Mouse (Mus musculus) midbrain, embryonic 14.5 days (tissue): Measurements from ENCODE around the gene Ccdc136. TPM values are rescaled to one million over a fixed set of nuclear protein-coding genes. Genes with fewer than 3 reads are reported as not detected.

Source experiments
- ATAC-seq: fragments of 200-750 bp; cut with Nextera tagmentation; 2 replicates; pipeline ENCODE4 v1.8.0; 2017; ENCODE audit warnings: moderate number of reproducible peaks, moderate library complexity; ENCODE audit not compliant: low FRiP score, low TSS enrichment
- DNase-seq: peaks from one replicate; pipeline ENCODE4 v3.0.0-alpha.2; 2015
- H3K27ac ChIP-seq: fragments of 300-500 bp; sonication (generic); replicated peaks from 2 replicates; pipeline ENCODE4 v1.5.1; 2014; ENCODE audit warnings: mild to moderate bottlenecking, low read depth, low read length, moderate library complexity
- H3K27me3 ChIP-seq: fragments of 300-500 bp; sonication (generic); 2 replicates; pipeline ENCODE4 v1.6.1; 2014; ENCODE audit warnings: low read length, control low read depth, mixed read lengths; ENCODE audit not compliant: control insufficient read depth, insufficient read depth
- H3K36me3 ChIP-seq: fragments of 300-500 bp; sonication (generic); 2 replicates; pipeline ENCODE4 v1.6.1; 2014; ENCODE audit warnings: low read length, control low read depth; ENCODE audit not compliant: control insufficient read depth, insufficient read depth
- H3K4me1 ChIP-seq: fragments of 300-500 bp; sonication (generic); 2 replicates; pipeline ENCODE4 v1.6.1; 2014; ENCODE audit warnings: mild to moderate bottlenecking, antibody characterized with exemption, low read length, control low read depth; ENCODE audit not compliant: control insufficient read depth, insufficient read depth
- H3K4me2 ChIP-seq: fragments of 300-500 bp; sonication (generic); 2 replicates; pipeline ENCODE4 v1.6.1; 2014; ENCODE audit warnings: mild to moderate bottlenecking, low read length, moderate library complexity
- H3K4me3 ChIP-seq: fragments of 300-500 bp; sonication (generic); replicated peaks from 2 replicates; pipeline ENCODE4 v1.5.1; 2014; ENCODE audit warnings: low read depth, low read length
- H3K9ac ChIP-seq: fragments of 300-500 bp; sonication (generic); replicated peaks from 2 replicates; pipeline ENCODE4 v1.6.1; 2014; ENCODE audit warnings: mild to moderate bottlenecking, low read length, moderate library complexity
- H3K9me3 ChIP-seq: fragments of 300-500 bp; sonication (generic); 2 replicates; pipeline ENCODE4 v1.6.1; 2016; ENCODE audit warnings: low read length, control low read depth, mixed read lengths; ENCODE audit not compliant: control insufficient read depth
- WGBS: fragments of 180-500 bp; shearing (Covaris S2); extraction: QIAGEN DNeasy Blood & Tissue Kit; methylation state at CpG from one replicate; pipeline ENCODE4 v1.1.7; 2014; 5-methylcytosine and 5-hydroxymethylcytosine counted together
- polyA plus RNA-seq: library from polyadenylated mRNA; unstranded; fragments of >200 nt; fragmentation: Nextera tagmentation; extraction: Ambion mirVana; gene quantifications from 2 replicates; pipeline ENCODE4 v1.2.1, GENCODE M21; 2014

Gene Ccdc136
- polyA plus RNA-seq, 1 experiment from 2014 or later = 33.5 TPM

GRCm38 (mm10) chr6:29399851-29400250 is 3.7 kb downstream of the Ccdc136 start:
- H3K27ac ChIP-seq = no peak overlapping the region
- 0 out of 2 replicates have a peak, but pooled peaks cover 3% of the 10 kb centered on the region for H3K36me3 ChIP-seq
- no peak overlapping the region for H3K4me2 ChIP-seq
- no peaks in the 10 kb centered on the region for H3K27me3 ChIP-seq
- H3K4me3 ChIP-seq = no peak overlapping the region
- H3K4me1 ChIP-seq = peaks cover 14% of the 10 kb centered on the region; the same call in 1 of the 2 replicates
- H3K9ac ChIP-seq = no peak overlapping the region
- ATAC-seq (no peak), DNase-seq (no peak)
- no peaks in the 10 kb centered on the region for H3K9me3 ChIP-seq
- WGBS = 75% methylated on average over 4 of the region's 4 CpGs

GRCm38 (mm10) chr6:29402693-29403342 is 6.7 kb downstream of the Ccdc136 start:
- DNase-seq (peak; percentile 16), ATAC-seq (no peak)
- H3K4me1 ChIP-seq = no peaks in the 10 kb centered on the region
- H3K36me3 ChIP-seq = peaks cover 14% of the 10 kb centered on the region
- WGBS = 7% methylated on average over 34 of the region's 34 CpGs
- no peaks in the 10 kb centered on the region for H3K9me3 ChIP-seq
- H3K27ac ChIP-seq = no peak overlapping the region
- H3K27me3 ChIP-seq = no peaks in the 10 kb centered on the region
- H3K9ac ChIP-seq = no peak overlapping the region
- 0 out of 2 replicates have a peak overlapping the region, but pooled peaks have one; percentile 15 for H3K4me2 ChIP-seq
- no peak overlapping the region for H3K4me3 ChIP-seq

DNA sequence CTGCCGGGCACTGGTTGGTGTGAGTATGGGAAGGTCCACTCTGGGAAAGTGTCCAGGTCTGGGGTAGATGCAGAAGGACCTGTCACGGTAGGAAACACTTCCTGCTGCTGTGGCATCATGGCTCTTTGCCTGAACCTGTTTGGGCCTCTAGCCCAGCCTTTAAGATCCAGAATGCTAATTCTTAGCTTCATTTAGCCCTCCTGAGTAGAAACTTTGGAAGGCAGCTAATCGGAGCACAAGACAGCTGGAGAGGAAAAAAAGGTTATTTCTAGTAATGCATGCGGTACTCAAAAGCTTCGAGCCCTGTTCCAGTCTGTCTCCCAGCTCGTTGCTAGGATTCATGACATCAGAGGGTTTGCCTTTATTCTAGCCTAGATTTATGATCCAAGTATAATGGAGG is 10.3 kb downstream of the Ccdc136 start:
- H3K4me1 ChIP-seq = no peaks in the 10 kb centered on the region
- no peaks in the 10 kb centered on the region for H3K9me3 ChIP-seq
- peaks cover 35% of the 10 kb centered on the region for H3K36me3 ChIP-seq
- no peak overlapping the region for H3K4me2 ChIP-seq
- ATAC-seq = no peak
- H3K4me3 ChIP-seq = no peak overlapping the region
- no peak overlapping the region for H3K9ac ChIP-seq
- no peaks in the 10 kb centered on the region for H3K27me3 ChIP-seq
- DNase-seq = no peak
- H3K27ac ChIP-seq = no peak overlapping the region
- WGBS = 92% methylated on average over 6 of the region's 6 CpGs

- Histone ChIP-seq H3K4me1 (no peaks in the 10 kb centered on the region), H3K9ac (no peak overlapping the region), H3K36me3 (peaks cover 56% of the 10 kb centered on the region), H3K9me3 (no peaks in the 10 kb centered on the region), H3K27ac (no peak overlapping the region), H3K4me3 (no peak overlapping the region), H3K4me2 (no peak overlapping the region), H3K27me3 (no peaks in the 10 kb centered on the region)
- no peak for DNase-seq
- 90% methylated on average over 9 of the region's 9 CpGs for WGBS
- ATAC-seq = no peak
Measured at GRCm38 (mm10) chr6:29415446-29415845, 19.3 kb downstream of the Ccdc136 start.

DNA sequence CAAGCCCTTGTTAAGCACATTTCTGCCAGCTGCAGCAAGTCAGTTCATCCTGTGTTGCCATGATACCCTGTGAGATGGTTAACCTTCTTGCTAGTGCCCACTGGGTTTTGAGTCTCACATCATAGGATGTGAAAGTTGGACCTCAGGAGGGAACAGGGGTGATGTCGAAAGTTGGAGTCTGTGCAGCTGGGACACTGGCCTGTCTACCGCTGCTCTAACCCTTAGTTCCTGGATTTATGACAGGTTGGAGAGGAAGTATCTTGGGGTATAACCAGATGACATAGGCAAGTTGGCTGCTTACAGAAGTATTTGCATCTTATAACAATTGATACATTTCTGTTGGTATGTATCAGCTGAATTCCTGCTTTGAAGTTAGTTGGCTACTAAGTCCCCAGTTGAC is 24.5 kb downstream of the Ccdc136 start:
- H3K27me3 ChIP-seq = no peaks in the 10 kb centered on the region
- no peaks in the 10 kb centered on the region for H3K9me3 ChIP-seq
- H3K27ac ChIP-seq = no peak overlapping the region
- DNase-seq (no peak), ATAC-seq (no peak)
- no peak overlapping the region for H3K9ac ChIP-seq
- no peaks in the 10 kb centered on the region for H3K4me1 ChIP-seq
- no peak overlapping the region for H3K4me2 ChIP-seq
- WGBS = 94% methylated on average over 2 of the region's 2 CpGs
- H3K36me3 ChIP-seq = peaks cover 18% of the 10 kb centered on the region
- no peak overlapping the region for H3K4me3 ChIP-seq

- WGBS = 81% methylated on average over 8 of the region's 8 CpGs
- no peak overlapping the region for H3K4me2 ChIP-seq
- ATAC-seq (no peak), DNase-seq (no peak)
- H3K4me1 ChIP-seq = no peaks in the 10 kb centered on the region
- H3K4me3 ChIP-seq = no peak overlapping the region
- no peak overlapping the region for H3K27ac ChIP-seq
- H3K9ac ChIP-seq = no peak overlapping the region
- no peaks in the 10 kb centered on the region for H3K36me3 ChIP-seq
- H3K27me3 ChIP-seq = no peaks in the 10 kb centered on the region
- H3K9me3 ChIP-seq = no peaks in the 10 kb centered on the region
Measured at GRCm38 (mm10) chr6:29425118-29425517, 29.0 kb downstream of the Ccdc136 start.

- Histone ChIP-seq H3K36me3 (no peaks in the 10 kb centered on the region), H3K4me3 (no peak overlapping the region), H3K27ac (no peak overlapping the region), H3K9ac (no peak overlapping the region), H3K9me3 (no peaks in the 10 kb centered on the region), H3K27me3 (peaks cover under 1% of the 10 kb centered on the region; the same call in 1 of the 2 replicates), H3K4me2 (no peak overlapping the region), H3K4me1 (no peaks in the 10 kb centered on the region)
- WGBS = 83% methylated on average over 6 of the region's 6 CpGs
- no peak for DNase-seq
- no peak for ATAC-seq
Measured at GRCm38 (mm10) chr6:29426331-29426730, 30.2 kb downstream of the Ccdc136 start.

DNA sequence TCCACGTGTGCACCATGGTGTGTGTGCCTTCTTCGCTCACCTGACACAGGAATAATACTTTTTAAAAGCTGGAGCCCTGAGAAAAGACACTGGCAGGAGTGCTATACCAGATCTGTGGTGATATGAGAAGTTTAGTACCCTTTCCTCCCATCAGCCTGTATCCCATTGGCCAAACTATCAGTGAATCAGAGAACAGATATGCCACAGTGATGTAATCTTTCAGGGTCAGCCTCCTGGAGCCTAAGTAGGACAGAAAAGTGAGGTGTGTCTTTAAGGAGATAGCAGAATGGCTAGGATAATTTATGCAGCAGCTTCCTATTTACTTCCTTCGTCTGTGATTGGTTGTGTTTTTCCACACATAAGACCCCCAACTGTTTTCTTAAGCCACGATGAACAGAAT is 32.1 kb downstream of the Ccdc136 start:
- H3K9ac ChIP-seq = no peak overlapping the region
- no peak overlapping the region for H3K27ac ChIP-seq
- H3K4me1 ChIP-seq = peaks cover 4% of the 10 kb centered on the region; the same call in 1 of the 2 replicates
- ATAC-seq (no peak), DNase-seq (no peak)
- no peak overlapping the region for H3K4me3 ChIP-seq
- 53% methylated on average over 4 of the region's 4 CpGs for WGBS
- no peaks in the 10 kb centered on the region for H3K36me3 ChIP-seq
- H3K9me3 ChIP-seq = no peaks in the 10 kb centered on the region
- no peak overlapping the region for H3K4me2 ChIP-seq
- H3K27me3 ChIP-seq = peaks cover 18% of the 10 kb centered on the region

DNA sequence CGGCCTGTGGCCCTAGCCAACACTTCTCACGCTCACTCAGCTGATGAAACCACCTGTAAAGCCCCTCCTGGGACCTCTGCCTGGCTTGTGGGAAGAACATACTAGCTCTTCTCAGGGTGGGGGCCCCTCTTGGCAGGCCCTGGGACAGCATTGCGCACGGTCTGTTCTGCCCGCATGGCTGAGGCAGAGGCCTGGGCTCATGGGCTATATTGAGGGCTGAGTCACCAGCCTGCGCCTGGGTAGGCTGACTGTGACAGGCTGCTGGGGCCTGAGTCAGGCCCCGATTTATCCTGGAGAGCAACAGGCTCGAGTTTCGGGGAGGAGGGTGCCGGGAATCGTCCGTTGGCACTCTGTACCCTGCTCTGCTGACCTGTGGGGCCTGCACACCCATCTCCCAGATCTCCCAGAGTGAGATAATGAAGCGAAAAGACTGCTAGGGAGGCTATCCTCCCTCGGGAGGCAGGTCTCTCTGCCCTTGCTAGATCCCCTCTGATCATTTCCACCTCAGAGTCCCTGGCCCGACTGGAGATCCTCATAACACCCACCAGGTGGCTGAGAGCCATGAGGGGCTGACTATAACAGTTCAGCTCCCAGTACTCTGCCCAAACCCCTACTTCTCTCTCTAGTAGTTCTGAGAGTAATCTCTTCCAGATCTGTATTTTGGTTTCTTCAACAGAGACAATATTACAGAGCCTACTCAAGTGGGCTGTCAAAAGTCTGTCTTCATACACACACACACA is 34.7 kb downstream of the Ccdc136 start:
- no peak for ATAC-seq
- WGBS = 50% methylated on average over 15 of the region's 15 CpGs
- Histone ChIP-seq H3K4me2 (no peak overlapping the region), H3K36me3 (no peaks in the 10 kb centered on the region), H3K27me3 (peaks cover 37% of the 10 kb centered on the region), H3K27ac (no peak overlapping the region), H3K9me3 (no peaks in the 10 kb centered on the region), H3K9ac (no peak overlapping the region), H3K4me1 (peaks cover 22% of the 10 kb centered on the region), H3K4me3 (no peak overlapping the region)
- DNase-seq = no peak
